Mouse (Mus musculus) CH12.LX (cell line): ENCODE measurements at regions not wholly inside any gene's neighbourhood (a gene's known extent, or its start where the extent isn't known, plus 50 kb on each side); places are given as distances from the start of the nearest gene placed in this dataset.

Experiments used
- CTCF ChIP-seq, 2 experiments: IDR thresholded peaks in 1 of 2; conservative IDR thresholded peaks in 1 of 2; 2 replicates each; pipeline ENCODE4 v1.5.1; 2011 to 2012; ENCODE audit warnings: low read depth in 2 of 2, low read length in 2 of 2, improper control_type of control experiment in 1 of 2, inconsistent platforms in 1 of 2, mild to moderate bottlenecking in 1 of 2, moderate library complexity in 1 of 2
- E2F4 ChIP-seq: IDR thresholded peaks from 2 replicates; pipeline ENCODE4 v1.6.1; 2011; ENCODE audit warnings: low read depth, low read length, improper control_type of control experiment; ENCODE audit not compliant: insufficient replicate concordance
- EP300 ChIP-seq: IDR thresholded peaks from 2 replicates; pipeline ENCODE4 v1.6.1; 2011; ENCODE audit warnings: low read length, improper control_type of control experiment
- ETS1 ChIP-seq: conservative IDR thresholded peaks from 2 replicates; pipeline ENCODE4 v1.6.1; 2012; ENCODE audit warnings: low read depth, mild to moderate bottlenecking, inconsistent platforms, low read length, improper control_type of control experiment, moderate library complexity
- HCFC1 ChIP-seq: IDR thresholded peaks from 2 replicates; pipeline ENCODE4 v1.6.1; 2012; ENCODE audit warnings: low read depth, mild to moderate bottlenecking, inconsistent platforms, low read length, improper control_type of control experiment
- JUN ChIP-seq: IDR thresholded peaks from 2 replicates; pipeline ENCODE4 v1.6.1; 2011; ENCODE audit warnings: low read depth, mild to moderate bottlenecking, low read length, improper control_type of control experiment, moderate library complexity; ENCODE audit not compliant: insufficient read depth
- MAX ChIP-seq: IDR thresholded peaks from 2 replicates; pipeline ENCODE4 v1.6.1; 2011; ENCODE audit warnings: low read length, improper control_type of control experiment
- MXI1 ChIP-seq: IDR thresholded peaks from 2 replicates; pipeline ENCODE4 v1.6.1; 2011; ENCODE audit warnings: mild to moderate bottlenecking, low read depth, low read length, improper control_type of control experiment
- POLR2A ChIP-seq: IDR thresholded peaks from 2 replicates; pipeline ENCODE4 v1.6.1; 2011; ENCODE audit warnings: low read depth, mild to moderate bottlenecking, improper control_type of control experiment, low read length
- TBP ChIP-seq: conservative IDR thresholded peaks from 2 replicates; pipeline ENCODE4 v1.6.1; 2011; ENCODE audit warnings: low read depth, low read length, improper control_type of control experiment
- ZMIZ1 ChIP-seq: IDR thresholded peaks from 2 replicates; pipeline ENCODE4 v1.6.1; 2012; ENCODE audit warnings: low read depth, mild to moderate bottlenecking, inconsistent platforms, low read length, improper control_type of control experiment
- ZNF384 ChIP-seq: IDR thresholded peaks from 2 replicates; pipeline ENCODE4 v1.6.1; 2012; ENCODE audit warnings: low read depth, low read length, improper control_type of control experiment, inconsistent platforms

DNA sequence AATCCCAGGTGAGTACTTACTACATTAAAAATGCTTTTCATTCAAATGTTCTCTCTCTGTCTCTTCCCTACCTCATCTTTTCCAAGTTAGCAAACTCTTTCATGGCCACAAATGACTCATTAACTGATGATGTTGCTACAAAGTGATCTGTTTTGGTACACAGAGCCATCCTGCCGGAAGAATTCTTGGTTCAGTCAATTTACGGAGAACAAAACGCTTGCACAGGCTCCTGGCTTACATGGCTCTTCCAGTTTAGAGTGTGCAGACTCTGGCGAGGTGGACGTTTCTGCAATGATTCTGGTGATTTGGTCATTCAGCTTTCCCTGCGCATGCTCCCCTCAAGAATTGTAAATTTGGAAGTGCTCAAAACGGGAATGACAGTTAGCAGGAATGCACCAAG, 131.4 kb upstream of the Sel1l start:
- TF ChIP-seq HCFC1 (no peak), CTCF (conservative IDR thresholded peaks at IDR 0.05 in 1 of 2, IDR thresholded peaks at IDR 0.05 in 1 of 2; ENCODE audit: low read depth in 2 of 2, low read length in 2 of 2) (no peak), POLR2A (no peak), MXI1 (no peak), TBP (no peak), ZNF384 (no peak), ETS1 (no peak), MAX (no peak), E2F4 (no peak), EP300 (no peak), ZMIZ1 (no peak), JUN (no peak)
